Mouse (Mus musculus): Measurements from ENCODE around the gene Slc9b1.

DNA sequence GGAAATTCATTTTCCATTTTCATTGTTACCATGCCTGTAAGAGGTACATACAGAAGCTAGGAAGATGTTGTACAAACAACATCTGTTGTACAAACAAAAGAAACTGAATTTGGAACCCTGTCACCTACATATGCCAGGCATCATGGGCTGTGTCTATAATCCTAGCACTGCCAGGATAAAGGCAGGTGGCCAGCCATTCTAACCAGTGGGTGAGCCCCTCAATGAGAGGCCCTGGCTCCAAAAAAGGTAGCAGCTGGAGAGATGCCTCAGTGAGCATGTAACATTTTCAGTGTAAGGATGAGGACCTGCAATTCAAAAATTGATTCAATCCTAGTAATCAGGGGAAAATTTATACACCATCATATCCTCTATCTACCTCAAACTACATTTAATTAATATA is 1.2 kb downstream of the Slc9b1 start:
- TF ChIP-seq CTCF (IDR thresholded peaks at IDR 0.05; ENCODE audit: control insufficient read depth, insufficient read depth, insufficient read length), result no peak
- no peak for TF ChIP-seq MYOD1 (IDR thresholded peaks at IDR 0.05; ENCODE audit: control insufficient read depth, insufficient read length, low read depth)
- no peak for TF ChIP-seq FOSL1 (IDR thresholded peaks at IDR 0.05; ENCODE audit: insufficient read depth, low read length, poor library complexity, severe bottlenecking)
- TF ChIP-seq USF1 (IDR thresholded peaks at IDR 0.05; ENCODE audit: low read depth), result no peak
- no peak for TF ChIP-seq MAX (IDR thresholded peaks at IDR 0.05)
- no peak for TF ChIP-seq CEBPB (IDR thresholded peaks at IDR 0.05; ENCODE audit: low read depth)

All from C2C12 (cell line).